12 mouse cellular contexts compared by ENCODE assay signal in the genomic region with DNA sequence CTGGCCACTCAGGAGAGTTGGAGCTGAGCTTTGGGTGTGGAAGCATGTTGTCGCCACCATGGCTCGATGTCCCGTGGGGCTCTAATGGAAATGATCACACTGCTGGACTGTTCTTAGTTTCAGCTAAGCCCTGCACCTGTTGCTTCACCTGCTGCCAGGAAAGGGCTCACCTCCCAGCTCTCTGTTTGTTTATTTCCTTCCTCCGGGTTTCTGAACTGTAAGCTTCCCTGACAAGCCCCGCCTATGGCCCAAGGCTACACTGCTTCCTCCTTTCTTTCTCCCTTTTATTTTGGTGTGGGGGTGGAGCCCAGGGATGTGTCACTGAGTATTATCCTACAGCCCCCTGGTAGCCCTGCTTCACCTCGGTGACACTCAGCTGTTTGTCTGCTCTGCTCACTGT. TPM values are rescaled to one million over a fixed set of nuclear protein-coding genes. Genes with fewer than 3 reads are reported as not detected.
A peak's percentile ranks its signal among the peaks of the same experiment; 100 is the strongest.
DNase-seq lines count a peak whose midpoint lies in the region; ATAC-seq lines count a peak whose summit lies in the region.
"Had no signal": no experiment of that assay in that cellular context is flagged by ENCODE, and none has a peak within 500 bp of the region (broad histone marks: within the 10 kb centered on the region; RNA-seq: fewer than 3 reads in every experiment).

No protein-coding gene starts in this region.

- intact Hi-C loops in heart, postnatal 25 days (cut with DNase I), result no loop called here

- peak; percentile 87 for DNase-seq in heart, adult 11 months
- DNase-seq in heart, postnatal 25 days (ENCODE audit: low spot score), result no peak
- DNase-seq in CD4-positive helper T cell, adult 2 months (ENCODE audit: low read depth, low spot score), result peak; percentile 41
- DNase-seq in ZHBTc4 (ENCODE audit: low read depth, low spot score), result peak; percentile 82
- DNase-seq in cerebellum, postnatal 14 days, result no peak
- no peak for DNase-seq in cerebellum, postnatal 4 days (ENCODE audit: low spot score in 2 of 2)
- DNase-seq: B cell, adult 2 months; cerebellum, adult 11-12 months; kidney, adult 11 months had no signal

- ATAC-seq in megakaryocyte, adult 5-6 weeks (ENCODE audit: poor library complexity, severe bottlenecking), result peak; percentile 65
- no peak for ATAC-seq in megakaryocyte-erythroid progenitor cell, adult 5-6 weeks (replicated peaks; ENCODE audit: low FRiP score, low TSS enrichment, poor library complexity, severe bottlenecking)
- ATAC-seq: midbrain, embryonic 13.5 days had no signal

RNA-seq across cellular contexts. Expression of a gene that starts 8.8 kb away (rescaled TPM):
- 1 to 10 TPM; 1.5 TPM for total RNA-seq in heart, postnatal 25 days (2021)
- 94.0 and 94.4 TPM in 2 replicates for total RNA-seq in megakaryocyte, adult 5-6 weeks (2015)
- 44.4 and 60.0 TPM in 2 replicates for total RNA-seq in megakaryocyte, adult 5-6 weeks (2017)
- 0.47 and 1.2 TPM in 2 replicates for total RNA-seq in megakaryocyte-erythroid progenitor cell, adult 5-6 weeks (2014; fragmentation: Nextera tagmentation)
- total RNA-seq in megakaryocyte-erythroid progenitor cell, adult 5-6 weeks (2017), result 0.19 and 20.9 TPM in 2 replicates

Comparison
In these comparisons a context has a peak if more than half of its experiments do, and no peak if none do; other contexts are left out.
1. DNase-seq: peak in heart, adult 11 months (single experiment), CD4-positive helper T cell, adult 2 months (single experiment) and ZHBTc4 (single experiment); none in heart, postnatal 25 days (single experiment), cerebellum, postnatal 14 days (0 of 2) and cerebellum, postnatal 4 days (0 of 2).